ENCODE assay signal across 1 mouse cellular context in the genomic region with DNA sequence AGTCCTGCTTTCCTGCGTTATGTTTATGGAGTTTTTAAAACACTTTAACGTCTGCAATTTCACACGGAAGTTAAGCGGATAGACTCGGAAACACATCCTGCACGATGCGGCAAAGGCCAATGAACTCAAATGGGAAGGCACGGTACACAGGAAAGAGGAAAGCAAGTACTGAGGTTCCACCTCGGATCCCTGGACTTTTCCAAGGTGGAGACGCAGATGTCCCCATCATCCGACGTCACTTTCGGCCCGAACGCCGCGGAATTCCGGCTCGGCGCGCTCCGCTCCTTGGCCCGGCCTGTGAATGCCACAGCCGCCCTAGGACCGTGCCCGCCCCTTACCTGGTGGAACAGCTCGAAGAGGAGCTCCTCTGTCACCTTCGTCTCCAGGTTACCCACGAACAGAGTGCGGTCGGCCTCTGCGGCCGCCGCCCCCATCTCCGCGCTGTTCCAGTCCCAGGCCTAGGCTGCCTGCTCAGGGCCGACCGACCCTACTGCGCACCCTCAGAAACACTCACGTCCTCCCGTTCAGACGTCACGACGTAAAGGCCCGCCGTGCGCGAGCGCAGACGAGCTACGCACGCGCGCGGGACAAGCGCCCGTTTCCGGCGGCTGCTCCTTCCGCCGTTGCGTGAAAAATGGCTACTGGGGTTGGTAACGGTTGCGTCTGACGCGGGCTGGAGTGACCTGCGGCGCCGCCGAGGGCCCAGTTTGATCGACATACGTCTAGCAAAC.
TF ChIP-seq lines count a peak whose summit lies in the region.

A gene (minus strand): TSS at position 483 of the 731 bp plus-strand sequence.
A gene (plus strand): TSS at position 626 of the 731 bp plus-strand sequence.

TF ChIP-seq in CH12.LX, 34 proteins besides CTCF, POLR2A, EP300 and RAD21 (continued from another document):
- TF ChIP-seq ZKSCAN1 (IDR thresholded peaks at IDR 0.05; ENCODE audit: borderline replicate concordance, low read depth, low read length) (no peak), ELF1 (IDR thresholded peaks at IDR 0.05; ENCODE audit: low read depth, low read length) (peak; percentile 85), GABPA (IDR thresholded peaks at IDR 0.05; ENCODE audit: insufficient replicate concordance, low read depth, low read length) (no peak), MYC (IDR thresholded peaks at IDR 0.05; ENCODE audit: low read depth, low read length) (no peak), POLR2AphosphoS2 (IDR thresholded peaks at IDR 0.05; ENCODE audit: low read depth, low read length) (0 out of 2 replicates have a peak, but pooled peaks have one; percentile 18), ZMIZ1 (IDR thresholded peaks at IDR 0.05; ENCODE audit: low read depth, low read length) (peak; percentile 92), ETS1 (conservative IDR thresholded peaks at IDR 0.05; ENCODE audit: low read depth, low read length) (no peak), UBTF (IDR thresholded peaks at IDR 0.05; ENCODE audit: low read depth, low read length) (0 out of 2 replicates have a peak, but pooled peaks have one; percentile 31), IRF4 (IDR thresholded peaks at IDR 0.05; ENCODE audit: low read depth, low read length) (peak; percentile 29; the same call in 1 of the 2 replicates), MXI1 (IDR thresholded peaks at IDR 0.05; ENCODE audit: low read depth, low read length) (peak; percentile 83), NELFE (IDR thresholded peaks at IDR 0.05; ENCODE audit: low read depth, low read length) (peak; percentile 96), BHLHE40 (IDR thresholded peaks at IDR 0.05; ENCODE audit: low read depth, low read length) (0 out of 2 replicates have a peak, but pooled peaks have one; percentile 22), TBP (conservative IDR thresholded peaks at IDR 0.05; ENCODE audit: low read depth, low read length) (peak; percentile 73; the same call in 1 of the 2 replicates), NRF1 (IDR thresholded peaks at IDR 0.05; ENCODE audit: low read depth, low read length) (peak; percentile 94)
